22 mouse cellular contexts compared by ENCODE assay signal in genomic region chr9:33035401-33035800, GRCm38 (mm10).
DNase-seq lines count a peak whose midpoint lies in the region; ATAC-seq and TF ChIP-seq lines count a peak whose summit lies in the region.
"Had no signal": no experiment of that assay in that cellular context is flagged by ENCODE, and none has a peak within 500 bp of the region (broad histone marks: within the 10 kb centered on the region; RNA-seq: fewer than 3 reads in every experiment).

No protein-coding gene starts in this region.

- ATAC-seq in limb, embryonic 14.5 days (ENCODE audit: low FRiP score, low read depth): no peak; the same call in 1 of the 2 replicates
- no peak for ATAC-seq in midbrain, postnatal 0 days (ENCODE audit: low FRiP score)
- ATAC-seq in midbrain, embryonic 16.5 days: no peak
- ATAC-seq: forebrain, embryonic 14.5 days; forebrain, embryonic 16.5 days had no signal

- no peak overlapping the region for H3K9ac ChIP-seq in limb, embryonic 14.5 days (ENCODE audit: low read depth, low read length, severe bottlenecking)
- no peak overlapping the region for H3K9ac ChIP-seq in midbrain, postnatal 0 days (replicated peaks; ENCODE audit: low read length, poor library complexity, severe bottlenecking)
- no peak overlapping the region for H3K9ac ChIP-seq in midbrain, embryonic 16.5 days (ENCODE audit: low read depth, low read length)
- H3K9ac ChIP-seq: embryonic facial prominence, embryonic 13.5 days; forebrain, embryonic 12.5 days had no signal

- no peak for TF ChIP-seq POLR2A in limb, embryonic 14.5 days (IDR thresholded peaks at IDR 0.05; ENCODE audit: borderline replicate concordance, extremely low read depth, insufficient read depth, insufficient read length)

- H3K36me3 ChIP-seq in limb, embryonic 14.5 days (ENCODE audit: control insufficient read depth, insufficient read depth, low read length): no peaks in the 10 kb centered on the region
- no peaks in the 10 kb centered on the region for H3K36me3 ChIP-seq in limb, embryonic 10.5 days
- H3K36me3 ChIP-seq in midbrain, postnatal 0 days (ENCODE audit: insufficient read depth, low read length): no peaks in the 10 kb centered on the region
- no peaks in the 10 kb centered on the region for H3K36me3 ChIP-seq in midbrain, embryonic 16.5 days (ENCODE audit: control insufficient read depth, insufficient read depth, low read length)
- H3K36me3 ChIP-seq: embryonic facial prominence, embryonic 13.5 days; forebrain, embryonic 10.5 days; forebrain, embryonic 12.5 days had no signal

- H3K4me1 ChIP-seq in limb, embryonic 14.5 days (ENCODE audit: control insufficient read depth, insufficient read depth, low read length): no peaks in the 10 kb centered on the region
- no peaks in the 10 kb centered on the region for H3K4me1 ChIP-seq in limb, embryonic 10.5 days
- H3K4me1 ChIP-seq in midbrain, postnatal 0 days (ENCODE audit: insufficient read depth, low read length): no peaks in the 10 kb centered on the region
- no peaks in the 10 kb centered on the region for H3K4me1 ChIP-seq in midbrain, embryonic 16.5 days (ENCODE audit: control insufficient read depth, insufficient read depth, low read length)
- H3K4me1 ChIP-seq: forebrain, embryonic 10.5 days; forebrain, embryonic 12.5 days had no signal

- 34% methylated on average over 3 of the region's 3 CpGs for WGBS in limb, embryonic 14.5 days
- 83% methylated on average over 3 of the region's 3 CpGs for WGBS in limb, embryonic 10.5 days
- WGBS in midbrain, postnatal 0 days: 69% methylated on average over 3 of the region's 3 CpGs
- 77% methylated on average over 3 of the region's 3 CpGs for WGBS in midbrain, embryonic 16.5 days

- DNase-seq in gastrocnemius, adult 18-20 months (ENCODE audit: low spot score): peak; percentile 2
- no peak for DNase-seq in gastrocnemius, postnatal 4 days (ENCODE audit: low spot score in 2 of 2)
- DNase-seq in limb, embryonic 14.5 days (ENCODE audit: low spot score): peak; percentile 65
- DNase-seq in limb, embryonic 10.5 days (ENCODE audit: low spot score): no peak
- DNase-seq in midbrain, postnatal 0 days (ENCODE audit: low spot score): peak; percentile 5
- DNase-seq in skeletal muscle tissue, adult 2 months (ENCODE audit: low read depth, low spot score): peak; percentile 27
- DNase-seq in layer of hippocampus, postnatal 36 days: no peak
- DNase-seq: adrenal gland, adult 2 months; adrenal gland, postnatal 10 days; adrenal gland, postnatal 36 days; cerebellum, adult 11-12 months; cerebellum, adult 2 months; cerebellum, adult 9-10 months; cerebellum, postnatal 10 days; cerebellum, postnatal 25 days had no signal

- no peak overlapping the region for H3K4me2 ChIP-seq in limb, embryonic 14.5 days (replicated peaks; ENCODE audit: low read depth, low read length, severe bottlenecking)
- H3K4me2 ChIP-seq in midbrain, postnatal 0 days (ENCODE audit: low read depth, low read length, poor library complexity, severe bottlenecking): no peak overlapping the region
- H3K4me2 ChIP-seq in midbrain, embryonic 16.5 days (ENCODE audit: low read length): no peak overlapping the region
- H3K4me2 ChIP-seq: embryonic facial prominence, embryonic 13.5 days; forebrain, embryonic 12.5 days had no signal

- H3K27me3 ChIP-seq in limb, embryonic 14.5 days (ENCODE audit: control insufficient read depth, insufficient read depth, low read length): no peaks in the 10 kb centered on the region
- no peaks in the 10 kb centered on the region for H3K27me3 ChIP-seq in limb, embryonic 10.5 days (ENCODE audit: low read depth, poor library complexity, severe bottlenecking)
- no peaks in the 10 kb centered on the region for H3K27me3 ChIP-seq in midbrain, postnatal 0 days (ENCODE audit: insufficient read depth, low read length)
- H3K27me3 ChIP-seq in midbrain, embryonic 16.5 days (ENCODE audit: control insufficient read depth, insufficient read depth, low read depth, low read length): no peaks in the 10 kb centered on the region
- H3K27me3 ChIP-seq: embryonic facial prominence, embryonic 13.5 days; forebrain, embryonic 12.5 days had no signal

- no peak for TF ChIP-seq CTCF in midbrain, postnatal 0 days (IDR thresholded peaks at IDR 0.05)

- H3K27ac ChIP-seq in limb, embryonic 14.5 days (replicated peaks; ENCODE audit: low read depth, low read length): no peak overlapping the region
- H3K27ac ChIP-seq in limb, embryonic 10.5 days: no peak overlapping the region
- H3K27ac ChIP-seq in midbrain, postnatal 0 days (ENCODE audit: low read depth, low read length): no peak overlapping the region
- H3K27ac ChIP-seq in midbrain, embryonic 16.5 days (ENCODE audit: low read length): no peak overlapping the region
- H3K27ac ChIP-seq: embryonic facial prominence, embryonic 13.5 days; forebrain, embryonic 10.5 days; forebrain, embryonic 12.5 days had no signal

- no peaks in the 10 kb centered on the region for H3K9me3 ChIP-seq in limb, embryonic 14.5 days (ENCODE audit: control insufficient read depth, low read length)
- H3K9me3 ChIP-seq in limb, embryonic 10.5 days (replicated peaks): no peaks in the 10 kb centered on the region
- H3K9me3 ChIP-seq in midbrain, postnatal 0 days (ENCODE audit: low read length): no peaks in the 10 kb centered on the region
- no peaks in the 10 kb centered on the region for H3K9me3 ChIP-seq in midbrain, embryonic 16.5 days (replicated peaks; ENCODE audit: control insufficient read depth, low read length, poor library complexity, severe bottlenecking)
- H3K9me3 ChIP-seq: embryonic facial prominence, embryonic 13.5 days; forebrain, embryonic 10.5 days; forebrain, embryonic 12.5 days had no signal

- H3K4me3 ChIP-seq in limb, embryonic 14.5 days (replicated peaks; ENCODE audit: low read length): no peak overlapping the region
- no peak overlapping the region for H3K4me3 ChIP-seq in limb, embryonic 10.5 days
- H3K4me3 ChIP-seq in midbrain, postnatal 0 days (ENCODE audit: low read depth, low read length): no peak overlapping the region
- H3K4me3 ChIP-seq in midbrain, embryonic 16.5 days (ENCODE audit: low read depth, low read length): no peak overlapping the region
- H3K4me3 ChIP-seq: embryonic facial prominence, embryonic 13.5 days; erythroblast, embryonic 14.5 days; forebrain, embryonic 10.5 days; forebrain, embryonic 12.5 days had no signal

Comparison
In these comparisons a context has a peak if more than half of its experiments do, and no peak if none do; other contexts are left out.
1. DNase-seq: peak in gastrocnemius, adult 18-20 months (single experiment), limb, embryonic 14.5 days (single experiment), midbrain, postnatal 0 days (single experiment) and skeletal muscle tissue, adult 2 months (single experiment); none in gastrocnemius, postnatal 4 days (0 of 2), limb, embryonic 10.5 days (single experiment) and layer of hippocampus, postnatal 36 days (0 of 2).